Mouse (Mus musculus): ENCODE measurements around the gene Clec2i. TPM values are rescaled to one million over a fixed set of nuclear protein-coding genes. Genes with fewer than 3 reads are reported as not detected.
"Not testable (repeated sequence)": the region's sequence is repeated elsewhere in the genome, so short reads cannot be mapped to it uniquely, and the experiment has no call there.

Clec2i gene
- total RNA-seq, 1 experiment from 2014 or later, result 17.0 TPM

DNA sequence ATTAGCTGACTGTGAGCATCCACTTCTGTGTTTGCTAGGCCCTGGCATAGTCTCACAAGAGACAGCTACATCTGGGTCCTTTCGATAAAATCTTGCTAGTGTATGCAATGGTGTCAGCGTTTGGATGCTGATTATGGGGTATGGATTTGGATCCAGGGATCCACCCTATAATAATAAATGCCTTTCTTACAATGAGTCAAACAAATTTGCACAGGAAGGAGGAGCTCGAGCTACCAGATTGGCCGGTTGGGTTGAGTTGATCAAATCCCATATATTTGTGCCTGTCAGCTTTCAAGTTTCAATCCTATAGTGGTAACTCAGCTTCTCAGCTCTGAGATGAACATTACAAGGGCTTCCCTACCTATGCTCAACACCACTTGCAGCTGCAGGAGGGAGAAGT is 46.7 kb downstream of the Clec2i start, which contains the start of gene Clec2g:
Gene Clec2g, plus strand, starts transcription at position 301 of the 400 bp plus-strand sequence.
- ATAC-seq (replicated peaks in 1 of 2; ENCODE audit: insufficient read depth in 1 of 2, low FRiP score in 2 of 2, low TSS enrichment in 1 of 2, low read depth in 1 of 2, poor library complexity in 2 of 2, severe bottlenecking in 2 of 2), result not testable (repeated sequence)

- ATAC-seq (replicated peaks in 1 of 2; ENCODE audit: insufficient read depth in 1 of 2, low FRiP score in 2 of 2, low TSS enrichment in 1 of 2, low read depth in 1 of 2, poor library complexity in 2 of 2, severe bottlenecking in 2 of 2), result not testable (repeated sequence)
Observed at GRCm38 (mm10) chr6:128935889-128936665, 48.7 kb downstream of the Clec2i start.

DNA sequence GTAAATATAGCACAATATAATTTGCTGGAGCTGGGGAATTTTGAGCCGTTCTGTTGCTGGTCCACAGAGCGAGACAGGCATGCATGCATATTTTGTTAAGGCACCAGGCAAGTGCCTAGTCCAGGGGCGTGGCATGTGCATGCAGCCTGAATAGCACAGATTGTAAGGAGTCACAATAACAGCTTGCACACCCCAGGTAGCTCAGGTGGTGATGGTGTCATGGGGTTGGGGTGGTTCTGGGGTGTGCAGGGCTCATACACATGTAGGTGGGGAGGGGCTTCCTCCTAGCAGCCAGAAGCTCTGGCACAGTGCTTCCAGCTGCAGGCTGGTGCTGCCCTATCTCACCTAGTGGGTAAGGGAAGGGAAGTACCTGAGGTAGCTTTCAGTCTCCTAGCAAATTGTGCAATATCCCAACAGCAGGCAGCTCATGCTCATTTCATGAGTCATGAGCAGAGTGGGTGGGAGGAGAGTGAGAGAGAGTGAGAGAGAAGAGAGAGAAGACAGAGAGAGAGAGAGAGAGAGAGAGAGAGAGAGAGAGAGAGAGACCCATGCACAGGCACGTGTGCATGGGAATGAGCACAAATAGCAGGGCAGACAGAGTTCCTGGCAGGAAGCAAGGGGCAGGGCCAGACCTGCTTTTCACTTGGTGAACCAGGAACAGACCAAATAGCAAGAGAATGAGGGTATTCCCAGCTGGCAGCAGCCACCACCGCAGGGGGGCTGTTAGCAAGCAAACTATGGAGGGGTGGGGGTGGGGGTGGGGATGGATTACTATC is 54.4 kb downstream of the Clec2i start:
- no peak for ATAC-seq (replicated peaks in 1 of 2; ENCODE audit: insufficient read depth in 1 of 2, low FRiP score in 2 of 2, low TSS enrichment in 1 of 2, low read depth in 1 of 2, poor library complexity in 2 of 2, severe bottlenecking in 2 of 2)

GRCm38 (mm10) chr6:128945564-128945963 is 58.2 kb downstream of the Clec2i start:
- ATAC-seq (replicated peaks in 1 of 2; ENCODE audit: insufficient read depth in 1 of 2, low FRiP score in 2 of 2, low TSS enrichment in 1 of 2, low read depth in 1 of 2, poor library complexity in 2 of 2, severe bottlenecking in 2 of 2), result no peak

Other genes with a start within 250 kb of the Clec2i start
- gene Clec2h, start 225.2 kb upstream of the Clec2i start, total RNA-seq (2017), result not detected in 2 replicates
- not detected in 2 replicates for gene Klrb1, start 164.5 kb upstream of the Clec2i start, total RNA-seq (2017)
- 4.6 and 5.6 TPM in 2 replicates for gene Klrb1c, start 98.4 kb upstream of the Clec2i start, total RNA-seq (2017)
- 1.1 TPM in 1 of 2 replicates, not detected in the other for gene Gm44511, start 61.3 kb upstream of the Clec2i start, total RNA-seq (2017)
- gene Klrb1b, start 61.3 kb upstream of the Clec2i start, total RNA-seq (2017), result 0.20 and 1.1 TPM in 2 replicates
- 109 and 150 TPM in 2 replicates for gene BC035044, start 3.5 kb downstream of the Clec2i start, total RNA-seq (2017)
- not detected in 2 replicates for gene Clec2g, start 46.8 kb downstream of the Clec2i start, total RNA-seq (2017)
- 0.15 and 8.1 TPM in 2 replicates for gene Klrb1f, start 158.3 kb downstream of the Clec2i start, total RNA-seq (2017)
- gene Clec2e, start 213.3 kb downstream of the Clec2i start, total RNA-seq (2017), result not detected in 2 replicates

Measured in hematopoietic stem cell, adult 5-6 weeks (primary cell).